Mouse (Mus musculus): ENCODE measurements at regions not wholly inside any gene's neighbourhood (a gene's known extent, or its start where the extent isn't known, plus 50 kb on each side); places are given as distances from the start of the nearest gene placed in this dataset.

DNA sequence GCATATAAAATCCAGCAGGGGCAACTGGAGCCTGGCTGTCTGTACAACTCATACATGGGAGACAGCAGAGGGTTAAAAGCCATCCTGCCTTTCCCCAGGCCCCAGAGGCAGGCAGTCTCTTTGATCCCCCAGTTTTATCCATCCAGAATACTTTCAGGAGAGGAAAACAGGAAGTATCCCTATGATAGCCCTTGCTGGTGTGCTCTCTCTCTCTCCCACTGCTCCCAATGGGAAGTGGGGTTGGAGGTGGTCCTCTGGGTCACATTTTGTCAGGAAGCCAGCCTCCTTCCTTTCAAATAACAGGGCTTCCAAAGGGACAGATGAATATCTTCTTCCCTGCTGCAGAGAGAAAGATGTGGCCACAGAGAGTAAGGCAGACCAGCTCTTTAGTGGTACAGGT is 50.1 kb upstream of the Pim1 start:
- TF ChIP-seq CTCF (IDR thresholded peaks at IDR 0.05; ENCODE audit: low read depth, low read length) (no peak), GATA1 (IDR thresholded peaks at IDR 0.05; ENCODE audit: borderline replicate concordance, low read length) (no peak), POLR2AphosphoS5 (IDR thresholded peaks at IDR 0.05; ENCODE audit: insufficient replicate concordance, low read depth, low read length) (no peak)

All from G1E (cell line).